Mouse (Mus musculus) intestine, embryonic 15.5 days (tissue): ENCODE data around the gene Rab43. TPM values are rescaled to one million over a fixed set of nuclear protein-coding genes. Genes with fewer than 3 reads are reported as not detected.

Experiments
- ATAC-seq: fragments of 200-750 bp; cut with Nextera tagmentation; 2 replicates; pipeline ENCODE4 v1.8.0; 2017; ENCODE audit warnings: moderate TSS enrichment, moderate library complexity
- H3K27ac ChIP-seq: fragments of 300-500 bp; sonication (generic); 2 replicates; pipeline ENCODE4 v1.5.1; 2015; ENCODE audit warnings: mild to moderate bottlenecking, inconsistent platforms
- H3K27me3 ChIP-seq: fragments of 300-500 bp; sonication (generic); replicated peaks from 2 replicates; pipeline ENCODE4 v1.6.1; 2015; ENCODE audit warnings: inconsistent platforms
- H3K36me3 ChIP-seq: fragments of 300-500 bp; sonication (generic); 2 replicates; pipeline ENCODE4 v1.6.1; 2015; ENCODE audit warnings: inconsistent platforms
- H3K4me1 ChIP-seq: fragments of 300-500 bp; sonication (generic); replicated peaks from 2 replicates; pipeline ENCODE4 v1.6.1; 2015; ENCODE audit warnings: inconsistent platforms
- H3K4me2 ChIP-seq: fragments of 300-500 bp; sonication (generic); replicated peaks from 2 replicates; pipeline ENCODE4 v1.6.1; 2015; ENCODE audit warnings: mild to moderate bottlenecking, inconsistent platforms
- H3K4me3 ChIP-seq: fragments of 300-500 bp; sonication (generic); replicated peaks from 2 replicates; pipeline ENCODE4 v1.5.1; 2015; ENCODE audit warnings: inconsistent platforms
- H3K9ac ChIP-seq: fragments of 300-500 bp; sonication (generic); 2 replicates; pipeline ENCODE4 v1.6.1; 2015; ENCODE audit warnings: inconsistent platforms
- H3K9me3 ChIP-seq: fragments of 300-500 bp; sonication (generic); 2 replicates; pipeline ENCODE4 v1.6.1; 2016; ENCODE audit warnings: inconsistent platforms
- WGBS: fragments of 180-500 bp; shearing (Covaris S2); methylation state at CpG from one replicate; pipeline ENCODE4 v1.1.7; 2015; 5-methylcytosine and 5-hydroxymethylcytosine counted together
- polyA plus RNA-seq: library from polyadenylated mRNA; unstranded; fragments of >200 nt; fragmentation: Nextera tagmentation; extraction: Ambion mirVana; gene quantifications from 2 replicates; pipeline ENCODE4 v1.2.1, GENCODE M21; 2015

The Rab43 gene
- polyA plus RNA-seq, 1 experiment from 2014 or later = 12.2 TPM

GRCm38 (mm10) chr6:87791826-87792225, 20.1 kb downstream of the Rab43 start:
- Histone ChIP-seq H3K36me3 (0 out of 2 replicates have a peak, but pooled peaks cover 7% of the 10 kb centered on the region), H3K4me2 (no peak overlapping the region), H3K27me3 (no peaks in the 10 kb centered on the region), H3K27ac (no peak overlapping the region), H3K9me3 (no peaks in the 10 kb centered on the region), H3K4me1 (peaks cover 25% of the 10 kb centered on the region), H3K4me3 (no peak overlapping the region), H3K9ac (no peak overlapping the region)
- 96% methylated on average over 5 of the region's 5 CpGs for WGBS
- ATAC-seq = no peak

DNA sequence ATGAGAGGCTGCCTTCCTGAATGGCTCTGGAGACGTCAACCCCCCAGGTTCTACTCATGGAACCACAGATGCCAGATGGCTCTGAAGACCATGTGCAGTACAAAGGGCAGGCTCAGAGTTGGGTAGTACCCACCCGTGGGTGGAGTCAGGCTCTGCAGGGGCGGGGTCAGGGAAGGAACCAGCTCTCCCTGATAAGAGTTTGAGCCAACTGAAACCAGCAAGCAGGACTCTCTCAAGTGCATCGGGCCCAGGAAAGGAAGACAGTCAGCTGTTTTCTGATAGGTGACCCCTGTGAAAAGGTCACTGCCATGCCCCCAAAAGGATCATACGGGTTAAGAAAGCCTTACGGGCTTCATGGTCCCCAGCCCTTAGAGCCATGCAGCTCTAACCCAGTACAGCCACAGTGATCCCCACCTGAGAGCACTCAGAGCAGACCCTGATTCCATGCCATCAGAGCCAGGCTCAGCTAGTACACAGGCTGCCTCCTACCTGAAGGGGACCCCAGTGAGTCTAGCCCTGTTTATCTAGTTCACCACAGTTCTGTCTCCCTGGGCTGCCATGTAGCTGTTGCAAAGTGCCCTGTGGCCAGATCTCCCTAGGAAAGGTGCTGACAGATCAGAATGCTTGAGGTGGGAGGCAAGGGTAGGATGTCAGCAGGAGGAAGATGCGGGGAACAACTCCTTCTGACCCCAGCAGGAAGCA, 21.0 kb downstream of the Rab43 start:
- 0 out of 2 replicates have a peak, but pooled peaks cover 7% of the 10 kb centered on the region for H3K36me3 ChIP-seq
- no peaks in the 10 kb centered on the region for H3K27me3 ChIP-seq
- no peak overlapping the region for H3K4me3 ChIP-seq
- peaks cover 25% of the 10 kb centered on the region for H3K4me1 ChIP-seq
- 0 out of 2 replicates have a peak overlapping the region, but pooled peaks have one; percentile 87 for H3K27ac ChIP-seq
- no peak overlapping the region for H3K9ac ChIP-seq
- H3K9me3 ChIP-seq = no peaks in the 10 kb centered on the region
- H3K4me2 ChIP-seq = peak overlapping the region; percentile 10; the same call in 1 of the 2 replicates
- WGBS = 66% methylated on average over 7 of the region's 7 CpGs
- ATAC-seq = peak; percentile 80

GRCm38 (mm10) chr6:87789791-87790190, 22.2 kb downstream of the Rab43 start:
- Histone ChIP-seq H3K4me2 (no peak overlapping the region; the same call in 1 of the 2 replicates), H3K4me1 (peaks cover 27% of the 10 kb centered on the region), H3K36me3 (0 out of 2 replicates have a peak, but pooled peaks cover 7% of the 10 kb centered on the region), H3K4me3 (no peak overlapping the region), H3K9me3 (no peaks in the 10 kb centered on the region), H3K27me3 (no peaks in the 10 kb centered on the region), H3K27ac (peak overlapping the region; percentile 87), H3K9ac (no peak overlapping the region)
- 75% methylated on average over 6 of the region's 6 CpGs for WGBS
- ATAC-seq = peak; percentile 22

DNA sequence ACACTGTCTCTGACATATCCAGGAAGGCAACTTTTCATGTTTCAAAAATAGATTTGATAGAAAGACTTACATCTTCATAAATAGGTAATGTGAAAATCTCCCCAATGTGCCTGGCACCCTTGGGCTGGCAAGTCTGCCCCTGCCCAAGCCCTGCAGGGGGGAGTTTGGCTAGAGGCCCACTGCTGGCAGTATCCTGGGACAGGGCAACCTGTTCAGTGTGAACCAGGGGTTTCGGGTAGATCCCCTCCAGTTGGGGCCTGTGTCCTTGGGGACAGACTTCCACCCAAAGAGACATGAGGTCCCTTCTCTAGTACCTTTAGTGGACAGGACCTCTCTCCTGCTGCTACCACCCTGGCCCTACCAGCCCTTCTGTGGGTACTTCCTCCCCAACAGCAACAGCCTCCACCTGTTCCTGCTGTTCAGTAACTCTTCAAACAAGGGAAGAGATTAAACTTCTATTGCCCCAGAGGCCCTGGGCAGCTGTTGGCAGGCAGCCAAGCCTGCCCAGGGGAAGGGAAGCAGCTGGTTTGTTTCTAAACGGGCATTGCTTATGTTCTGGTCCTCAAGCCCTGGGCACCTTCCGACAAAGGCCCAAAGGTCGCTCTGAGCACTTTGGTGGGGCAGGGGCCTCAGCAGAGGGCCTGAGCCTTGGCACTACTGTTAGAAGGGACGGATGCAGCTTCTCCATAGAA, 22.9 kb downstream of the Rab43 start:
- Histone ChIP-seq H3K9me3 (no peaks in the 10 kb centered on the region), H3K27me3 (no peaks in the 10 kb centered on the region), H3K4me2 (peak overlapping the region; percentile 14; the same call in 1 of the 2 replicates), H3K27ac (peak overlapping the region; percentile 87), H3K4me1 (peaks cover 27% of the 10 kb centered on the region), H3K4me3 (no peak overlapping the region), H3K36me3 (0 out of 2 replicates have a peak, but pooled peaks cover 7% of the 10 kb centered on the region), H3K9ac (no peak overlapping the region)
- ATAC-seq = peak; percentile 82
- WGBS = 27% methylated on average over 5 of the region's 5 CpGs

DNA sequence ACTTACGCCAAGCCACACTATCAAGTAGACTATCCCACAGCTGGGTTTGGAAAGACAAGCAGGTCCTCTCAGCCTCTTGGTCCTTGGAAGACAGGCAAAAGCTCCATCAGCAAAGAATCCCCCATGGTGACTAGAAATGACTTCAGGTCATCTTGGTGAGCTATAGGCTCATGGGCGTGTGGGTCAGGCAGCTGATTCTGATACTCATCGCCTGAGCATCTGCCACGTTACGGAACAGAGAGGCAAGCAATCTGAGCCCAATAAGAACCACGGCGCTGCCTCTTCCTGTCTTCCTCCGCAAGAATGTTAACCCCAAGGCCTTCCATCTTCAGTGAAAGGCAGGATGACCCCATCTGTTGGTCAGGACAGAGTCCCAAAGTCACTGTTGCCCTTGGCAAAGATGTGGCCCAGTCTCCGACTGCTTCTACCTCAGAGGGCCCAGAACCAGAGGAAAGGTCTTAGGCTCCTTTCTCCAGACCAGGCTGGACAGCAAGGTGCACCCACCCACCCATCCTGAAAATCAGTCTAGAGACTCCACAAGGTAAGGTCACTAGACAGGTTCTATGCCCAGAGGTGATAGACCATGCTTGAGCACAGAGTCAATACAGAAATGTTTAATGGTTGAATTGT, 23.6 kb downstream of the Rab43 start:
- WGBS = 93% methylated on average over 9 of the region's 9 CpGs
- no peak for ATAC-seq
- 0 out of 2 replicates have a peak, but pooled peaks cover 7% of the 10 kb centered on the region for H3K36me3 ChIP-seq
- H3K27me3 ChIP-seq = no peaks in the 10 kb centered on the region
- H3K4me3 ChIP-seq = no peak overlapping the region
- H3K4me2 ChIP-seq = no peak overlapping the region
- H3K9ac ChIP-seq = no peak overlapping the region
- peak overlapping the region; percentile 87; the same call in 1 of the 2 replicates for H3K27ac ChIP-seq
- peaks cover 27% of the 10 kb centered on the region for H3K4me1 ChIP-seq
- H3K9me3 ChIP-seq = no peaks in the 10 kb centered on the region

DNA sequence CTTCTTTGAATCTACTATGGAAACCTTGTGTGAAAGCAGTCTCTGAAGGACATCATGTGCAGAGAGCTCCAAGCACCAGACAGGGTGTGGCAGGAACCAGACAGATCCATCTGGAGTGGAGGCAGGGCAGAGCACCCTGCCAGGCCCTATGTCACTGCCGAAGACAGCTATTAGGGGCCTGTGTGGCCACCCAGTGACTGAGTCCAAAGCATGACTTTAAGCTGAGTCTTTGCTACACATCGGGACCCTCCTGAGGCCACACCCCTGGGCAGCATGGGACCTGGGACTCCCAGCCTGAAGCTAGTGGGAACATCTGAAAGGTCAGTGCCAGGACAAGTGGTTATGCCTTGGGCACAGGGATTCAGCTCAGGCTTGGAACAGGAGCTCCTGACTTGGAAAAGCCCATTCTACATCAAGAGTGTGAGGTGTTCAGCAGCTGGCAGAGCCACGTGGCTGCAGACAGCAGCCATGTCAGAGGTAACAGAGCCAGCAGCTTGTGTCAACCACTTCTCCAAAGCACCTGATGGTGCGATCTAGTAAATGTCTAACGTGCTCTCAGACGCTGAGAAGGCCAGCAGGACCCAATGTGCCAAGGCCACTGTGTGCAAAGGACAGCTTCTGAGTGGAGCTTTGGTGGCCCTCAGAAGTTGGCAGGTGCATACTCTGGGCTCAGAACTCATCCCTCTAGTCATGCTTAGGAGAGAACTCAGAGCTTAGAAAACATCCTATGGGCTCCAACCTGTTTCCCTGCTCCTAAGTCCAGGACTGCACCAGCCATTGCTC, 24.7 kb downstream of the Rab43 start:
- Histone ChIP-seq H3K4me2 (no peak overlapping the region), H3K9ac (no peak overlapping the region), H3K27ac (no peak overlapping the region), H3K27me3 (no peaks in the 10 kb centered on the region), H3K36me3 (0 out of 2 replicates have a peak, but pooled peaks cover 4% of the 10 kb centered on the region), H3K9me3 (no peaks in the 10 kb centered on the region), H3K4me1 (peaks cover 27% of the 10 kb centered on the region), H3K4me3 (no peak overlapping the region)
- WGBS = 74% methylated on average over 6 of the region's 6 CpGs
- no peak for ATAC-seq

- Histone ChIP-seq H3K27ac (no peak overlapping the region), H3K4me2 (no peak overlapping the region), H3K36me3 (no peaks in the 10 kb centered on the region), H3K9ac (no peak overlapping the region), H3K4me3 (no peak overlapping the region), H3K9me3 (no peaks in the 10 kb centered on the region), H3K4me1 (peaks cover 27% of the 10 kb centered on the region), H3K27me3 (no peaks in the 10 kb centered on the region)
- no peak for ATAC-seq
- WGBS = 77% methylated on average over 5 of the region's 5 CpGs
These were observed 25.3 kb downstream of the Rab43 start for GRCm38 (mm10) chr6:87786621-87787020.

- Histone ChIP-seq H3K4me2 (no peak overlapping the region), H3K4me3 (no peak overlapping the region), H3K9ac (no peak overlapping the region), H3K27me3 (no peaks in the 10 kb centered on the region), H3K9me3 (no peaks in the 10 kb centered on the region), H3K4me1 (peaks cover 7% of the 10 kb centered on the region), H3K27ac (no peak overlapping the region), H3K36me3 (no peaks in the 10 kb centered on the region)
- WGBS = 76% methylated on average over 8 of the region's 8 CpGs
- ATAC-seq = no peak
These were observed 27.9 kb downstream of the Rab43 start for GRCm38 (mm10) chr6:87784033-87784432.

DNA sequence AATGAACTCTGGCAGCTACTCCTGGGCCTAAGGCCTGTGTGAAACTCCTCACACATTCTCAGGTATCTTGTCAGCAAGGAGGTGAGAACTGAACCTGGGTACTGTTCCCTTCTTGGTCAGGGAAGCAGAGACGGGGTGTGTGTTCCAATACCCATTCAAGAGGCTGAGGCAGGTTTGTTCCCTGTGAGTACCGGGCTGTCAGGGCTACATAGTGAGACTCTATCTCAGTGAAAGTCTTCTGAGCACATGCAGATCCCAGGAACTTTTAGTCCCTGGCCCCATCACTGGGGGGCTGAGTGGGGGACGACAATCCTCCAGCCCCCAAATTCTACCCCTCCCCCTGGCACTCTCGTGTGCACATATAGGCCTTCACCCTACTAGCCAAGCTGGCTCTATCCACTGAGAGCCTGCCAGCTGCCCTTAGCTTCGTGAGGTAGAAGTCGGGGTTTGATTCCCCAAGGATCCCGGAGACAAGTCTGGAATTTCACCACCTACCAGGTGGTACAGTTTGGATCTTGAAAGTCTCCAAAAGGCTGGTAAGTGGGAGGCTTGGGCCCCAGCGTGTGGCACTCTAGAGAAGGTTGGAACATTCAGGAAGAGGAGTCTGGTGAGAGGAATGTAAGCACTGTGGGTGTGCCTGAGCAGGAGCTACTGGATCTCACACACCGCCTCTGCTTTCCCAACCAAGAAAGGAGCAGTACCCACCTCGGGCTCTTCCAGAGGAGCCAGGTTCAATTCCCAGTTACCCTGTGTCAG, 31.2 kb downstream of the Rab43 start:
- H3K4me2 ChIP-seq = no peak overlapping the region
- WGBS = 83% methylated on average over 10 of the region's 10 CpGs
- H3K4me1 ChIP-seq = 0 out of 2 replicates have a peak, but pooled peaks cover 4% of the 10 kb centered on the region
- H3K27me3 ChIP-seq = no peaks in the 10 kb centered on the region
- no peak for ATAC-seq
- H3K9ac ChIP-seq = no peak overlapping the region
- H3K9me3 ChIP-seq = no peaks in the 10 kb centered on the region
- H3K36me3 ChIP-seq = no peaks in the 10 kb centered on the region
- no peak overlapping the region for H3K27ac ChIP-seq
- H3K4me3 ChIP-seq = no peak overlapping the region

DNA sequence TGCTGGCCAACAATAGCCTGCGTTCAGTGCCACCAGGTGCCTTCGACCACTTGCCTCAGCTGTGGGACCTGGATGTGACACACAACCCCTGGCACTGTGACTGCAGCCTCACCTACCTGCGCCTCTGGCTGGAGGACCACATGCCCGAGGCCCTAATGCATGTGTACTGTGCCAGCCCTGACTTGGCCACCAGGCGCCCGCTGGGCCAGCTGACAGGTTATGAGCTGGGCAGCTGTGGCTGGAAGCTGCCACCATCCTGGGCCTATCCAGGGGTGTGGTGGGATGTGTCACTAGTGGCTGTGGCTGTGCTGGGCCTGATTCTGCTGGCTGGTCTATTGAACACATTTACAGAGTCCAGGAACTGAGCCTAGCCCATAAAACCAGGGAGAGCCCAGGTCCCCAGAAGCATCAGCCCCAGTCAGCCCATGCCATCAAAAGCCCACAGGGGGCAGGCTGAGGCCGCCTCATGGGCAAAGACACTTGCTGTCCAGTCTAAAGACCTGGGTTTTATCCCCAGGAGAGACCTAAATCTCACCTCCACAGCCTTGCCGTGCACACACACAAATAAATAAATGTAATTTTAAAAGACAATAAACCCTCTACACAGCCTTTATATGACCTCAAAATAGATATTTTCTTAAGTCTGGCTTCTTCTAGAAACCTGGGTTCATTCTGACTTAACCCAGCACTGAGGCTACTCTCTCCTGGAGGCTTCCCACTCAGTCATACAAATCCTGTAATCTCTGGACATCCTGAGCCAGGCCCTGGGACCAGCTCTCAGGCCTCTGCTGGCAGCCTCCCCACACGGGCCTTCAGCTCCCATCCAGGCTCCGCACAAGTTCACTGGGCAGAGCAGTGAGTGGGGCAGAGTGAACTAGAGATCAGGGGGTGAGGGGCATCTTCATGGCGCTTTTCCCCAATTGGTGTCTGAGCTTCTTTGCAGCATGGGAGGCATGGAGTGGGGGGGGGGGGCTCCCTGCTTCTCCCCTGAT, 32.5 kb downstream of the Rab43 start:
- Histone ChIP-seq H3K4me3 (no peak overlapping the region), H3K27ac (no peak overlapping the region), H3K36me3 (no peaks in the 10 kb centered on the region), H3K9ac (no peak overlapping the region), H3K4me1 (0 out of 2 replicates have a peak, but pooled peaks cover 2% of the 10 kb centered on the region), H3K4me2 (no peak overlapping the region), H3K27me3 (no peaks in the 10 kb centered on the region), H3K9me3 (no peaks in the 10 kb centered on the region)
- WGBS = 84% methylated on average over 11 of the region's 11 CpGs
- ATAC-seq = peak; percentile 49; the same call in 1 of the 2 replicates
